Mouse (Mus musculus) testis, adult 2 months (tissue): ENCODE measurements around the gene Tcf20.

Experiments
- CTCF ChIP-seq: fragments of 200-500 bp; IDR thresholded peaks from 2 replicates; pipeline ENCODE4 v1.5.1; 2012; ENCODE audit warnings: low read depth, mild to moderate bottlenecking, inconsistent platforms, low read length, moderate library complexity; ENCODE audit not compliant: control insufficient read depth, insufficient read depth, insufficient replicate concordance
- POLR2A ChIP-seq: fragments of 200-500 bp; IDR thresholded peaks from 2 replicates; pipeline ENCODE4 v1.6.1; 2012; ENCODE audit warnings: low read depth, mild to moderate bottlenecking, inconsistent platforms, low read length, moderate library complexity; ENCODE audit not compliant: control insufficient read depth

DNA sequence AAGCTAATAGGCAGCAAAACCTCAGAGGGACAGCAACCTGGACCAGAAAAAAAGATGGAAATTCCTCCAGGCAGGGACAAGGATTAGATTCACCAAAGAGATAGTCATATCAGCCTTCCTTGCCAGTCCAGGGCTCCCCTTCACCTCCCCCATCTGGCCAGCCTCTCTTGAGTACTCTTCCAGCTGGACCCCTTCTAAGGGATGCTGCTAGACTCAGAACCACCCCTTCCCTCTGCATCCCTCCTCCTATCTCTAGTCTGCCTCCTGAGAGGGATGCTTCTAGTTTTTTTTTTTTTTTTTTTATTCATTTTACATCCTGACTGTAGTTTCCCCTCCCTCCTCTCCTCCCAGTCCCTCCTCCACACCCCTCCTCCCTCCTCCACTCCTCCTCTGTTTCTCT lies 8.8 kb upstream of the Tcf20 start:
- TF ChIP-seq POLR2A (no peak), CTCF (no peak)
